Mouse (Mus musculus) hindbrain, embryonic 15.5 days (tissue): ENCODE results near the gene Rps16. TPM values are rescaled to one million over a fixed set of nuclear protein-coding genes. Genes with fewer than 3 reads are reported as not detected.

Experiments used
- ATAC-seq: fragments of 200-750 bp; cut with Nextera tagmentation; 2 replicates; pipeline ENCODE4 v1.8.0; 2017; ENCODE audit warnings: low read depth, moderate number of reproducible peaks, moderate TSS enrichment; ENCODE audit not compliant: low FRiP score
- H3K27ac ChIP-seq: fragments of 300-500 bp; sonication (generic); replicated peaks from 2 replicates; pipeline ENCODE4 v1.5.1; 2015; ENCODE audit warnings: mild to moderate bottlenecking, inconsistent platforms
- H3K27me3 ChIP-seq: fragments of 300-500 bp; sonication (generic); 2 replicates; pipeline ENCODE4 v1.6.1; 2015; ENCODE audit warnings: control low read depth, inconsistent platforms
- H3K36me3 ChIP-seq: fragments of 300-500 bp; sonication (generic); 2 replicates; pipeline ENCODE4 v1.6.1; 2015; ENCODE audit warnings: control low read depth, inconsistent platforms
- H3K4me1 ChIP-seq: fragments of 300-500 bp; sonication (generic); replicated peaks from 2 replicates; pipeline ENCODE4 v1.6.1; 2015; ENCODE audit warnings: control low read depth, inconsistent platforms
- H3K4me2 ChIP-seq: fragments of 300-500 bp; sonication (generic); 2 replicates; pipeline ENCODE4 v1.6.1; 2015; ENCODE audit warnings: moderate library complexity, mild to moderate bottlenecking, inconsistent platforms
- H3K4me3 ChIP-seq: fragments of 300-500 bp; sonication (generic); 2 replicates; pipeline ENCODE4 v1.5.1; 2015; ENCODE audit warnings: mild to moderate bottlenecking, inconsistent platforms
- H3K9ac ChIP-seq: fragments of 300-500 bp; sonication (generic); 2 replicates; pipeline ENCODE4 v1.6.1; 2015; ENCODE audit warnings: inconsistent platforms
- H3K9me3 ChIP-seq: fragments of 300-500 bp; sonication (generic); 2 replicates; pipeline ENCODE4 v1.6.1; 2016; ENCODE audit warnings: control low read depth, inconsistent platforms
- WGBS: fragments of 180-500 bp; shearing (Covaris S2); methylation state at CpG from one replicate; pipeline ENCODE4 v1.1.7; 2015; 5-methylcytosine and 5-hydroxymethylcytosine counted together
- polyA plus RNA-seq: library from polyadenylated mRNA; unstranded; fragments of >200 nt; fragmentation: Nextera tagmentation; extraction: Ambion mirVana; gene quantifications from 2 replicates; pipeline ENCODE4 v1.2.1, GENCODE M21; 2015

Rps16 gene
- polyA plus RNA-seq, 1 experiment from 2014 or later = 444 TPM

- Histone ChIP-seq H3K4me3 (no peak overlapping the region), H3K9me3 (no peaks in the 10 kb centered on the region), H3K9ac (no peak overlapping the region), H3K27me3 (no peaks in the 10 kb centered on the region), H3K27ac (no peak overlapping the region), H3K4me2 (no peak overlapping the region), H3K36me3 (peaks cover 84% of the 10 kb centered on the region), H3K4me1 (no peaks in the 10 kb centered on the region)
- no peak for ATAC-seq
- 80% methylated on average over 4 of the region's 4 CpGs for WGBS
Measured at GRCm38 (mm10) chr7:28326457-28326856, 24.0 kb upstream of the Rps16 start.

DNA sequence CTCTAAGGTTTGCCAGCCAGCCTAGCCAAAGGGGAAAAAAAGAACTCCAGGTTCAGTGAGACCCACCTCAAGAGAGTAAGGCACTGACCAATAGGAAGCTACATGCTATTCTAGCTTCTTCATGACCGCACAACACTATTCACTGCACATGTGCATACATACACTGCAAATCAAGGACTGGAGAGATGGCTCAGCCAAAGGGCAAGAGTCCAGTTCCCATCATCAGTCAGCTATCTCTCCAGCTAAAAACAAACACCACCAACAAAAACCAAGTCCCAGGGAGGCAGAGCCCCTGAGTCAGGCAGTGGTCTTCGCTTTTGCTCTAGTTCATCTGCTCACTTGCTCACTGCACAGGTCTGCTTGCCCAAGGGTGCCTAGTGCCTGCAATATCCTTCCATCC is 22.2 kb upstream of the Rps16 start:
- no peaks in the 10 kb centered on the region for H3K27me3 ChIP-seq
- no peaks in the 10 kb centered on the region for H3K4me1 ChIP-seq
- no peak overlapping the region for H3K4me2 ChIP-seq
- peaks cover 66% of the 10 kb centered on the region for H3K36me3 ChIP-seq
- no peak overlapping the region for H3K9ac ChIP-seq
- 93% methylated on average over 2 of the region's 2 CpGs for WGBS
- no peak overlapping the region for H3K4me3 ChIP-seq
- ATAC-seq = no peak
- H3K27ac ChIP-seq = no peak overlapping the region
- H3K9me3 ChIP-seq = no peaks in the 10 kb centered on the region

DNA sequence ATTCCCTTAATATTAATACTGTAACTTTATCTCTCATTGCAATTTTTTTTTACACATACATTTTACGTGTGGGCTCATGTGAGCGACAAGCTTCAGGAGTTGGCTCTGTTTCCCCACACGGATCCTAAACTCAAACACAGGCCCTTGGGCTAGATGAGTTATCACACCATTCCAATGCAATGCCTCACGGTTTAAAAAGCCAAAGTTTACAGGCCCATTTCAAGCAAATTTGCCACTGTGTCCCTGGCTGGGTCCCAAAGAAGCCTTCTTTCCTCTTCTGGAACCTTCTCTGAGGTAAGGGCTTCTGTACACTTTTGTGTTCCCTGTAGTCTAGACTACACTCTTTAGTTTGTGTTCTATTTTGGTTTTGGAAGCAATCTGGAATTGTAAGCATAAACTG is 15.9 kb upstream of the Rps16 start:
- Histone ChIP-seq H3K27me3 (no peaks in the 10 kb centered on the region), H3K4me1 (peaks cover 25% of the 10 kb centered on the region), H3K9me3 (no peaks in the 10 kb centered on the region), H3K36me3 (peaks cover 12% of the 10 kb centered on the region), H3K27ac (no peak overlapping the region), H3K4me3 (no peak overlapping the region), H3K9ac (no peak overlapping the region), H3K4me2 (no peak overlapping the region)
- ATAC-seq = no peak
- WGBS = 94% methylated on average over 4 of the region's 4 CpGs

- Histone ChIP-seq H3K4me3 (no peak overlapping the region), H3K36me3 (peaks cover 5% of the 10 kb centered on the region; the same call in 1 of the 2 replicates), H3K27me3 (no peaks in the 10 kb centered on the region), H3K27ac (no peak overlapping the region), H3K4me2 (no peak overlapping the region), H3K9me3 (no peaks in the 10 kb centered on the region), H3K4me1 (peaks cover 25% of the 10 kb centered on the region), H3K9ac (no peak overlapping the region)
- ATAC-seq = no peak
- 85% methylated on average over 2 of the region's 2 CpGs for WGBS
Measured at GRCm38 (mm10) chr7:28335471-28335870, 15.0 kb upstream of the Rps16 start.

GRCm38 (mm10) chr7:28338108-28338998 is 12.1 kb upstream of the Rps16 start, which contains the start of gene Supt5:
Supt5 (minus strand) TSS chr7:28338746.
- under 1% methylated on average over 77 of the region's 77 CpGs for WGBS
- peak within 1 kb of the TSS; percentile 84 for H3K27ac ChIP-seq
- H3K9me3 ChIP-seq = no peaks in the 10 kb centered on the region
- H3K4me3 ChIP-seq = peak within 1 kb of the TSS; percentile 79
- peaks cover 25% of the 10 kb centered on the region for H3K4me1 ChIP-seq
- peak; percentile 99 for ATAC-seq
- 0 out of 2 replicates have a peak, but pooled peaks cover 3% of the 10 kb centered on the region for H3K36me3 ChIP-seq
- H3K4me2 ChIP-seq = peak within 1 kb of the TSS; percentile 61
- peak within 1 kb of the TSS; percentile 89 for H3K9ac ChIP-seq
- no peaks in the 10 kb centered on the region for H3K27me3 ChIP-seq

DNA sequence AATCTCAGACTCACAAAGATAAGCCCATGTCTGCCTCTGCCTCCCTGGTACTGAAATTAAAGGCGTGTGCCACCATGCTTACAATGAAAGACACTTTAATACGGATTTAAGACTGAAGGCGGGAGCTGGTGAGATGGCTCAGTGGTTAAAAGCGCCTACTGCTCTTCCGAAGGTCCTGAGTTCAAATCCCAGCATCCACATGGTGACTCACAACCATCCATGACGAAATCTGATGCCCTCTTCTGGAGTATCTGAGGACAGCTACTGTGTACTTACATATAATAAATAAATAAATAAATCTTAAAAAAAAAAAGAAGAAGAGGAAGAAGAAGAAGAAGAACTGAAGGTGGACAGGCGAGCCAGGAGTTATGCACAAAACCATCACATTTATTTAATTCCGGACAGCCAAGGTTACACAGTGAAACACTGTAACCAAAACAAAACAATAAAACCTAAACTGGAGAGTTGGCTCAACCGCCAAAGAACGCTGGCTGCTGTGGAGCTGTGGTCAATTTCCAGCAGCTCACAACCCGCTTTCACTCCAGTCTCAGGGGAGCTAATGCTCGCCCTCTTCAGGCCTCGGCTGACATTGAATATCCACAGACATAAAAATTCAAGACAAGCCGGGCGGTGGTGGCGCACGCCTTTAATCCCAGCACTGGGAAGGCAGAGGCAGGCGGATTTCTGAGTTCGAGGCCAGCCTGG is 11.1 kb upstream of the Rps16 start:
- peak overlapping the region; percentile 79 for H3K4me3 ChIP-seq
- 0 out of 2 replicates have a peak, but pooled peaks cover 3% of the 10 kb centered on the region for H3K36me3 ChIP-seq
- WGBS = 80% methylated on average over 19 of the region's 19 CpGs
- H3K4me1 ChIP-seq = peaks cover 26% of the 10 kb centered on the region
- H3K27ac ChIP-seq = peak overlapping the region; percentile 82
- no peaks in the 10 kb centered on the region for H3K9me3 ChIP-seq
- no peaks in the 10 kb centered on the region for H3K27me3 ChIP-seq
- H3K9ac ChIP-seq = peak overlapping the region; percentile 89
- no peak for ATAC-seq
- peak overlapping the region; percentile 61 for H3K4me2 ChIP-seq

- Histone ChIP-seq H3K9me3 (no peaks in the 10 kb centered on the region), H3K9ac (no peak overlapping the region), H3K4me2 (no peak overlapping the region), H3K27ac (no peak overlapping the region), H3K4me1 (peaks cover 17% of the 10 kb centered on the region), H3K4me3 (no peak overlapping the region), H3K36me3 (no peaks in the 10 kb centered on the region), H3K27me3 (no peaks in the 10 kb centered on the region)
- 51% methylated on average over 7 of the region's 7 CpGs for WGBS
- no peak for ATAC-seq
Measured at GRCm38 (mm10) chr7:28341381-28341780, 9.1 kb upstream of the Rps16 start.

DNA sequence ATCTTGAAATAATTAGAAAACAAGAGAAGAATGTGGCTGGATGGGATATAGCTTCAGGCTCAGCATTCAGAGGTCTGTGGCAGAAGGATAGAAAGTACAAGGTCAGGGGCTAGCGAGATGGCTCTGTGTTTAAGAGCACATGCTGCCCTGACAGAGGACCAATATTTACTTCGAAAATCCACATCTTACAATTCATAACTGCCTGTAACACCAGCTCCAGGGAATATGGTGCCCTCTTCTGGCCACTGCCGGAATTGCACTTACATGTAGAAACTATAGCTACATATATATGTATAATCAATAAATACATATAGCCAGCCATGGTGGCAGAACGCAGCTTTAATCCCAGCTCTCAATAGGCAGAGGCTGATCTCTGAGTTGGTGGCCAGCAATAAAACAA is 5.8 kb upstream of the Rps16 start:
- no peaks in the 10 kb centered on the region for H3K36me3 ChIP-seq
- WGBS = 6% methylated on average over 4 of the region's 4 CpGs
- H3K4me3 ChIP-seq = no peak overlapping the region
- H3K4me1 ChIP-seq = peaks cover 6% of the 10 kb centered on the region
- H3K27me3 ChIP-seq = no peaks in the 10 kb centered on the region
- no peak overlapping the region for H3K4me2 ChIP-seq
- ATAC-seq = no peak
- no peaks in the 10 kb centered on the region for H3K9me3 ChIP-seq
- H3K9ac ChIP-seq = no peak overlapping the region
- H3K27ac ChIP-seq = no peak overlapping the region

GRCm38 (mm10) chr7:28347746-28348145 is 2.7 kb upstream of the Rps16 start:
- Histone ChIP-seq H3K36me3 (peaks cover 3% of the 10 kb centered on the region), H3K4me2 (no peak overlapping the region), H3K9me3 (no peaks in the 10 kb centered on the region), H3K27me3 (no peaks in the 10 kb centered on the region), H3K27ac (no peak overlapping the region), H3K4me3 (no peak overlapping the region), H3K9ac (no peak overlapping the region), H3K4me1 (peaks cover 24% of the 10 kb centered on the region)
- ATAC-seq = no peak
- WGBS = 67% methylated on average over 3 of the region's 3 CpGs

- Histone ChIP-seq H3K27me3 (no peaks in the 10 kb centered on the region), H3K27ac (no peak overlapping the region), H3K4me2 (no peak overlapping the region), H3K4me1 (peaks cover 24% of the 10 kb centered on the region), H3K9ac (no peak overlapping the region), H3K4me3 (no peak overlapping the region), H3K9me3 (no peaks in the 10 kb centered on the region), H3K36me3 (peaks cover 12% of the 10 kb centered on the region)
- ATAC-seq = no peak
- WGBS = 83% methylated on average over 7 of the region's 7 CpGs
Measured at GRCm38 (mm10) chr7:28348601-28349000, 1.9 kb upstream of the Rps16 start.

DNA sequence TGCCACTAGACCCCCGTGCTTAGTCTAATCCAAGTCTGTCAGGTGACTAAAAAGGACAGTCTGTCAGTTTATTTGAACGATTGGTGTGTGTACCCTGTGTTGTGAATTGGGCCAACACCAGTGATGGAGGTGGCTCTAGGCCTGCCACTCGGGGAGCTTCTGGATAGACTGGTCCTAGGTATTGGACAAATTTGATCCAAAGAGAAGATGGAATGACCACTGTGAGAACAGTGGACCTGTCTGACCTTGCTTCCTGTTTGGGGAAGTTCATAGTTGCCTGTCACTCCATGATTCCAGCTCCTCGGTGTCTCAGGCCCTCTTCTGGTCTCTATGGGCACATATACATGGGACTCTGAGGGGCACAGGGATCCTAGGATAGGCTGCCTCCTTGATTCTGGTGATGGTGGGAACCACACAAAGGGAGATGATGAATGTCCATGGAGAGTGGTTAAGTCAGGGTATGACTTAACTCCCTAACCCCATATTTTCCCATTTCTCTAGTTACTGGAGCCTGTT is 1.3 kb downstream of the Rps16 start:
- Histone ChIP-seq H3K27ac (no peak overlapping the region), H3K4me3 (peak overlapping the region; percentile 87), H3K36me3 (peaks cover 23% of the 10 kb centered on the region), H3K27me3 (no peaks in the 10 kb centered on the region), H3K9me3 (no peaks in the 10 kb centered on the region), H3K9ac (peak overlapping the region; percentile 93), H3K4me2 (peak overlapping the region; percentile 89), H3K4me1 (peaks cover 21% of the 10 kb centered on the region)
- ATAC-seq = no peak
- 47% methylated on average over 4 of the region's 4 CpGs for WGBS

GRCm38 (mm10) chr7:28353267-28353666 is 2.8 kb downstream of the Rps16 start:
- no peak for ATAC-seq
- H3K4me3 ChIP-seq = no peak overlapping the region
- peaks cover 23% of the 10 kb centered on the region for H3K36me3 ChIP-seq
- H3K4me1 ChIP-seq = peaks cover 28% of the 10 kb centered on the region
- no peaks in the 10 kb centered on the region for H3K27me3 ChIP-seq
- no peak overlapping the region for H3K4me2 ChIP-seq
- no peaks in the 10 kb centered on the region for H3K9me3 ChIP-seq
- no peak overlapping the region for H3K9ac ChIP-seq
- no peak overlapping the region for H3K27ac ChIP-seq
- WGBS = 91% methylated on average over 2 of the region's 2 CpGs
